8 mouse cellular contexts compared by ENCODE assay signal in the genomic region with DNA sequence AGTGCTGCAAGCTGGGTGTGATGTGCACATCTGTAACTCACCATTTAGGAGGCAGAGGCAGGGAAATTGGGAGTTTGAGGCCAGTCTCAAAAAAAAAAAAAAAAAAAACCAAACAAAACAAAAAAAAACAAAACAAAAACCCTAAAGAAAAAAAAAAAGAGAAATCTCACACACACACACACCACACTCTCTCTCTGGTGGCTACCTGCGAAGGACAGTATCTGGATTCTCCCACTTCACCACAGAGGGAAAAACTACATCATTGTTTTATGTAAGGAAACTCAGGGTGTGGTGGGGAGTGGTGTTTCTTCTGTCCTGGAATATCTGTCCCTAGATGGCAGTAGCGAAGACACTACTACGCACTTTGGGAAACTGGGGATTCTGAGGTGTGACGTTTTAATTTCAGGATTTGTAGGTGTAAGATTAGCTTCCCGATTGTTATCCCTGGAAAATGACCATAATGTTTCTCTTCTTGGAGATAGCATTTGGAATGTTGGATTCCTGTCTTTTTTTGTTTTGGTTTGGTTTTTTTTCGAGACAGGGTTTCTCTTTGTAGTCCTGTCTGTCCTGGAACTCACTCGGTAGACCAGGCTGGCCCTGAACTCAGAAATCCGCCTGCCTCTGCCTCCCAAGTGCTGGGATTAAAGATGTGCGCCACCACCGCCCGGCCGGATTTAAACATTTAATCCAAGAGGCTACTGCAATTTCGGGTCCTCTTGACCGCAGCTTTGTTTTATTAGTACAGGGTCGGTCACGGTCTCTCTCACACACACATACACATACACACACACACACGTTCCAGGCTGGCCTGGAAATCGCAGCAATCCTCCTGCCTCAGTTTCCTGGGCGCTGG. TPM values are rescaled to one million over a fixed set of nuclear protein-coding genes. Genes with fewer than 3 reads are reported as not detected.
DNase-seq lines count a peak whose midpoint lies in the region; ATAC-seq lines count a peak whose summit lies in the region.

No protein-coding gene starts in this region.

- WGBS in heart, embryonic 16.5 days: 8% methylated on average over 19 of the region's 19 CpGs
- WGBS in limb, embryonic 13.5 days: 16% methylated on average over 19 of the region's 19 CpGs
- 18% methylated on average over 19 of the region's 19 CpGs for WGBS in midbrain, embryonic 14.5 days

- peak overlapping the region; percentile 93 for H3K27ac ChIP-seq in heart, embryonic 16.5 days (ENCODE audit: low read length)
- peak overlapping the region; percentile 65; the same call in 1 of the 2 replicates for H3K27ac ChIP-seq in limb, embryonic 13.5 days
- H3K27ac ChIP-seq in midbrain, embryonic 14.5 days (replicated peaks; ENCODE audit: low read depth, low read length): peak overlapping the region; percentile 79

- peaks cover 37% of the 10 kb centered on the region for H3K36me3 ChIP-seq in heart, embryonic 16.5 days (ENCODE audit: control insufficient read depth, insufficient read depth)
- H3K36me3 ChIP-seq in limb, embryonic 13.5 days: peaks cover 42% of the 10 kb centered on the region
- H3K36me3 ChIP-seq in midbrain, embryonic 14.5 days (ENCODE audit: control insufficient read depth, insufficient read depth, low read length): peaks cover 40% of the 10 kb centered on the region

- H3K4me2 ChIP-seq in heart, embryonic 16.5 days (ENCODE audit: low read depth, low read length): peak overlapping the region; percentile 78
- H3K4me2 ChIP-seq in limb, embryonic 13.5 days (replicated peaks): peak overlapping the region; percentile 85
- peak overlapping the region; percentile 85 for H3K4me2 ChIP-seq in midbrain, embryonic 14.5 days (ENCODE audit: low read length)

- H3K27me3 ChIP-seq in heart, embryonic 16.5 days (ENCODE audit: control insufficient read depth, insufficient read depth, low read length): no peaks in the 10 kb centered on the region
- H3K27me3 ChIP-seq in limb, embryonic 13.5 days: no peaks in the 10 kb centered on the region
- no peaks in the 10 kb centered on the region for H3K27me3 ChIP-seq in midbrain, embryonic 14.5 days (ENCODE audit: control insufficient read depth, insufficient read depth, low read length)

- peak; percentile 37 for DNase-seq in adrenal gland, adult 2 months
- DNase-seq in adrenal gland, postnatal 25 days: no peak
- peak; percentile 93 for DNase-seq in 3T3-L1 (ENCODE audit: low read depth, low spot score)
- DNase-seq in embryo, embryonic 10 days (ENCODE audit: low spot score): peak; percentile 64
- DNase-seq in midbrain, embryonic 14.5 days: peak; percentile 64

- peak overlapping the region; percentile 96 for H3K9ac ChIP-seq in heart, embryonic 16.5 days (ENCODE audit: low read length)
- H3K9ac ChIP-seq in limb, embryonic 13.5 days: peak overlapping the region; percentile 89
- H3K9ac ChIP-seq in midbrain, embryonic 14.5 days (replicated peaks; ENCODE audit: low read length): peak overlapping the region; percentile 74

- peaks cover 16% of the 10 kb centered on the region for H3K4me1 ChIP-seq in heart, embryonic 16.5 days (ENCODE audit: control insufficient read depth, insufficient read depth, low read length)
- peaks cover 25% of the 10 kb centered on the region for H3K4me1 ChIP-seq in limb, embryonic 13.5 days
- peaks cover 13% of the 10 kb centered on the region; the same call in 1 of the 2 replicates for H3K4me1 ChIP-seq in midbrain, embryonic 14.5 days (ENCODE audit: control insufficient read depth, insufficient read depth, low read length)

- H3K9me3 ChIP-seq in heart, embryonic 16.5 days (replicated peaks; ENCODE audit: control insufficient read depth, low read length): no peaks in the 10 kb centered on the region
- no peaks in the 10 kb centered on the region for H3K9me3 ChIP-seq in limb, embryonic 13.5 days
- no peaks in the 10 kb centered on the region for H3K9me3 ChIP-seq in midbrain, embryonic 14.5 days (ENCODE audit: control insufficient read depth, low read length)

- peak overlapping the region; percentile 90 for H3K4me3 ChIP-seq in heart, embryonic 16.5 days (ENCODE audit: low read length)
- H3K4me3 ChIP-seq in limb, embryonic 13.5 days: peak overlapping the region; percentile 77
- peak overlapping the region; percentile 72 for H3K4me3 ChIP-seq in midbrain, embryonic 14.5 days (replicated peaks; ENCODE audit: low read depth, low read length)

- no peak for ATAC-seq in heart, embryonic 16.5 days (replicated peaks; ENCODE audit: extremely low read depth, insufficient read depth, low FRiP score)
- no peak for ATAC-seq in limb, embryonic 13.5 days (ENCODE audit: low FRiP score, low read depth)
- ATAC-seq in midbrain, embryonic 14.5 days (ENCODE audit: low FRiP score, low TSS enrichment): no peak
- ATAC-seq in erythroid progenitor cell, adult 5-6 weeks (replicated peaks; ENCODE audit: low FRiP score, poor library complexity, severe bottlenecking): no peak; the same call in 1 of the 2 replicates

RNA-seq across cellular contexts. Expression of a gene that starts 0.9 kb away (rescaled TPM):
- total RNA-seq in adrenal gland, adult 2 months (2021): 100 to 1,000 TPM; 103 to 138 TPM
- 44.3 and 46.6 TPM in 2 replicates for polyA plus RNA-seq in adrenal gland, adult 2 months (2012; rRNA removed)
- 104 and 110 TPM in 2 replicates for total RNA-seq in adrenal gland, postnatal 25 days (2021)
- polyA plus RNA-seq in heart, embryonic 16.5 days (2015; fragmentation: Nextera tagmentation; extraction: Ambion mirVana): 60.1 and 65.7 TPM in 2 replicates
- polyA plus RNA-seq in limb, embryonic 13.5 days (2015; fragmentation: Nextera tagmentation; extraction: Ambion mirVana): 62.4 and 64.3 TPM in 2 replicates
- polyA plus RNA-seq in midbrain, embryonic 14.5 days (2014; fragmentation: Nextera tagmentation; extraction: Ambion mirVana): 44.1 and 56.8 TPM in 2 replicates
- 32.7 and 57.3 TPM in 2 replicates for total RNA-seq in erythroid progenitor cell, adult 5-6 weeks (2015; ENCODE audit: low replicate concordance)
- total RNA-seq in erythroid progenitor cell, adult 5-6 weeks (2017; ENCODE audit: low replicate concordance): 58.0 and 71.3 TPM in 2 replicates

RNA-seq across cellular contexts. Expression of a gene that starts 1.0 kb away (rescaled TPM):
- total RNA-seq in adrenal gland, adult 2 months (2021): 10 to 100 TPM; 25.8 to 32.3 TPM
- polyA plus RNA-seq in adrenal gland, adult 2 months (2012; rRNA removed): 8.1 and 8.2 TPM in 2 replicates
- total RNA-seq in adrenal gland, postnatal 25 days (2021): 32.0 and 34.1 TPM in 2 replicates
- polyA plus RNA-seq in heart, embryonic 16.5 days (2015; fragmentation: Nextera tagmentation; extraction: Ambion mirVana): 16.1 and 17.7 TPM in 2 replicates
- polyA plus RNA-seq in limb, embryonic 13.5 days (2015; fragmentation: Nextera tagmentation; extraction: Ambion mirVana): 28.2 and 28.4 TPM in 2 replicates
- polyA plus RNA-seq in midbrain, embryonic 14.5 days (2014; fragmentation: Nextera tagmentation; extraction: Ambion mirVana): 18.5 and 26.4 TPM in 2 replicates
- 6.7 and 11.5 TPM in 2 replicates for total RNA-seq in erythroid progenitor cell, adult 5-6 weeks (2015; ENCODE audit: low replicate concordance)
- 12.6 and 13.5 TPM in 2 replicates for total RNA-seq in erythroid progenitor cell, adult 5-6 weeks (2017; ENCODE audit: low replicate concordance)

RNA-seq across cellular contexts. Expression of a gene that starts 37.5 kb away (rescaled TPM):
- total RNA-seq in adrenal gland, adult 2 months (2021): 10 to 100 TPM; 66.7 to 78.7 TPM
- 45.8 and 51.1 TPM in 2 replicates for polyA plus RNA-seq in adrenal gland, adult 2 months (2012; rRNA removed)
- total RNA-seq in adrenal gland, postnatal 25 days (2021): 42.0 and 53.0 TPM in 2 replicates
- 21.6 and 28.5 TPM in 2 replicates for polyA plus RNA-seq in heart, embryonic 16.5 days (2015; fragmentation: Nextera tagmentation; extraction: Ambion mirVana)
- polyA plus RNA-seq in limb, embryonic 13.5 days (2015; fragmentation: Nextera tagmentation; extraction: Ambion mirVana): 34.7 and 35.0 TPM in 2 replicates
- 29.5 and 33.2 TPM in 2 replicates for polyA plus RNA-seq in midbrain, embryonic 14.5 days (2014; fragmentation: Nextera tagmentation; extraction: Ambion mirVana)
- 26.3 and 27.7 TPM in 2 replicates for total RNA-seq in erythroid progenitor cell, adult 5-6 weeks (2015; ENCODE audit: low replicate concordance)
- total RNA-seq in erythroid progenitor cell, adult 5-6 weeks (2017; ENCODE audit: low replicate concordance): 25.5 and 32.0 TPM in 2 replicates
